Mouse (Mus musculus) megakaryocyte, embryonic 14.5 days (primary cell): ENCODE results near the gene Msto1.

Experiments
- FLI1 ChIP-seq: IDR thresholded peaks from 2 replicates; pipeline ENCODE4 v1.6.1; 2012; ENCODE audit warnings: low read length, inconsistent platforms, mixed read lengths
- GATA1 ChIP-seq: IDR thresholded peaks from 3 replicates; pipeline ENCODE4 v1.6.1; 2012; ENCODE audit warnings: mixed read lengths, low read length, inconsistent platforms, borderline replicate concordance

- no peak for TF ChIP-seq GATA1
- no peak for TF ChIP-seq FLI1
Measured at GRCm38 (mm10) chr3:88862129-88862528, 51.7 kb downstream of the Msto1 start.
